ENCODE assay signal across 9 mouse cellular contexts in the genomic region with DNA sequence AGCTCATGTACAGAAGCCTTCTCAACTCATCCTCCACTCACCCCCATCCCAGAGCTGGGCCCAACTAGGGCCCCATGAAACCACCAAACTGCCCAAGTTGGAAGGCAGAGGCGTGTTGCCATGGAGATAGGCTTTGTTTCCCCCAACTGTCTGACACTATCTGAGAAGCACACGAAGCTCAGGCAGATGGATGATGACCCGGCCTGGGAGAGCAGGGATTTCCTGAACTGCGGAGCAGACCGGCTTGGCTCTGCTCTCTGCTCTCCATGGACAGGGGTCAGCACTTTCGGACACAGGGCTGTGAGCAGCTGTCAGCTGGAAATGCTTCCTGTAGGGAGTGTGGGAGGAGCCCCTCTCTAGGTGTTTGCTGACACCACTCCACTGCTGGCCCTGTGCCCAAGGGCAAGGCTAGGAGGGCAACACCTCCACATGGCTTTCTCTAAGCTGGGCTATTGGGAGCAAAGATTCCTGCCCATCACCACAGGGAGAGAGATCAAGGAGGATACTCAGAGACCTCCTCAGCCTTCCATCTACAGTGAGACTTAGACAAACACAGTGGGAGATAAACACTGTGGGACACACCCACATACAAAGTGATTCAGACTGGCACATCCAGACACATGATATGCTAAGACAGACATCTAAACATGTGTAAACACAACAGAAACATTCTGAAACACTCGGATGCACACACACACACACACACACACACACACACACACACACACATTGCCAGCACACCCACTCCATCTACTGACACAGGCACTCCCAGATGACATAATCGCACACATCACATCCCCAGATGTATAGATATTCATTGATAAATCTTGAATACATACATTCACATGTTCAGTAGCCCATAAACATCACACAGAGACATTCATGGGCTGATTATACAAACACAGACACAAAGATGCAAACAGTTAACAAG. TPM values are rescaled to one million over a fixed set of nuclear protein-coding genes. Genes with fewer than 3 reads are reported as not detected.
DNase-seq lines count a peak whose midpoint lies in the region; ATAC-seq lines count a peak whose summit lies in the region.
"Had no signal": no experiment of that assay in that cellular context is flagged by ENCODE, and none has a peak within 500 bp of the region (broad histone marks: within the 10 kb centered on the region; RNA-seq: fewer than 3 reads in every experiment).

No protein-coding gene starts in this region.

- 35% methylated on average over 8 of the region's 8 CpGs for WGBS in embryonic facial prominence, embryonic 15.5 days
- 20% methylated on average over 8 of the region's 8 CpGs for WGBS in kidney, embryonic 16.5 days

- DNase-seq in ovary, adult 18-20 months (ENCODE audit: low spot score) = peak; percentile 54
- DNase-seq in ovary, postnatal 10 days (ENCODE audit: low spot score) = no peak
- DNase-seq in lung, postnatal 36 days = peak; percentile 78
- DNase-seq in layer of hippocampus, postnatal 10 days (ENCODE audit: low spot score in 2 of 2) = no peak
- no peak for DNase-seq in layer of hippocampus, postnatal 36 days
- no peak for DNase-seq in cerebellum, postnatal 4 days (ENCODE audit: low spot score in 2 of 2)

- no peak overlapping the region for H3K9ac ChIP-seq in embryonic facial prominence, embryonic 15.5 days
- no peak overlapping the region for H3K9ac ChIP-seq in kidney, embryonic 16.5 days (replicated peaks; ENCODE audit: low read length)
- H3K9ac ChIP-seq: midbrain, embryonic 12.5 days had no signal

- no peak overlapping the region for H3K4me2 ChIP-seq in embryonic facial prominence, embryonic 15.5 days (replicated peaks)
- H3K4me2 ChIP-seq in kidney, embryonic 16.5 days (replicated peaks; ENCODE audit: low read depth, low read length) = no peak overlapping the region
- H3K4me2 ChIP-seq: midbrain, embryonic 12.5 days had no signal

- peaks cover 14% of the 10 kb centered on the region for H3K4me1 ChIP-seq in embryonic facial prominence, embryonic 15.5 days
- H3K4me1 ChIP-seq in kidney, embryonic 16.5 days (ENCODE audit: insufficient read depth, low read length) = peaks cover 27% of the 10 kb centered on the region

- no peak overlapping the region for H3K4me3 ChIP-seq in embryonic facial prominence, embryonic 15.5 days (replicated peaks)
- H3K4me3 ChIP-seq in kidney, embryonic 16.5 days (ENCODE audit: low read length) = no peak overlapping the region
- H3K4me3 ChIP-seq: midbrain, embryonic 12.5 days had no signal

- 0 out of 2 replicates have a peak, but pooled peaks have one; percentile 17 for ATAC-seq in embryonic facial prominence, embryonic 15.5 days (ENCODE audit: insufficient number of reproducible peaks, low FRiP score, low TSS enrichment, low read depth)
- peak; percentile 90 for ATAC-seq in kidney, embryonic 16.5 days (ENCODE audit: low FRiP score, low TSS enrichment)

- H3K27me3 ChIP-seq in embryonic facial prominence, embryonic 15.5 days = no peaks in the 10 kb centered on the region
- H3K27me3 ChIP-seq in kidney, embryonic 16.5 days (ENCODE audit: insufficient read depth, low read length) = no peaks in the 10 kb centered on the region

- no peaks in the 10 kb centered on the region for H3K36me3 ChIP-seq in embryonic facial prominence, embryonic 15.5 days
- H3K36me3 ChIP-seq in kidney, embryonic 16.5 days (ENCODE audit: insufficient read depth, low read length) = no peaks in the 10 kb centered on the region
- H3K36me3 ChIP-seq: midbrain, embryonic 12.5 days had no signal

- no peaks in the 10 kb centered on the region for H3K9me3 ChIP-seq in embryonic facial prominence, embryonic 15.5 days (replicated peaks)
- H3K9me3 ChIP-seq in kidney, embryonic 16.5 days (ENCODE audit: low read length) = no peaks in the 10 kb centered on the region
- H3K9me3 ChIP-seq: midbrain, embryonic 12.5 days had no signal

- H3K27ac ChIP-seq in embryonic facial prominence, embryonic 15.5 days (replicated peaks) = no peak overlapping the region
- H3K27ac ChIP-seq in kidney, embryonic 16.5 days (ENCODE audit: low read length) = peak overlapping the region; percentile 3; the same call in 1 of the 2 replicates
- H3K27ac ChIP-seq: midbrain, embryonic 12.5 days had no signal

RNA-seq across cellular contexts. Expression of a gene that starts 4.5 kb away (rescaled TPM):
- polyA plus RNA-seq in embryonic facial prominence, embryonic 15.5 days (2015; fragmentation: Nextera tagmentation; extraction: Ambion mirVana) = 8.9 and 10.0 TPM in 2 replicates
- 9.3 and 10.4 TPM in 2 replicates for polyA plus RNA-seq in kidney, embryonic 16.5 days (2015; fragmentation: Nextera tagmentation; extraction: Ambion mirVana)
- total RNA-seq in layer of hippocampus, postnatal 10 days (2021) = 10 to 100 TPM; 11.4 to 12.1 TPM
- total RNA-seq in layer of hippocampus, postnatal 36 days (2021) = 1 to 10 TPM; 5.8 TPM

RNA-seq across cellular contexts. Expression of a gene that starts 30.7 kb away (rescaled TPM):
- polyA plus RNA-seq in embryonic facial prominence, embryonic 15.5 days (2015; fragmentation: Nextera tagmentation; extraction: Ambion mirVana) = 4.9 and 6.9 TPM in 2 replicates
- 1.2 and 1.3 TPM in 2 replicates for polyA plus RNA-seq in kidney, embryonic 16.5 days (2015; fragmentation: Nextera tagmentation; extraction: Ambion mirVana)
- 1 to 10 TPM; 1.6 to 1.7 TPM for total RNA-seq in layer of hippocampus, postnatal 10 days (2021)
- total RNA-seq in layer of hippocampus, postnatal 36 days (2021) = 1 to 10 TPM in 1 of 2 experiments, under 1 TPM in 1; 0.56 to 1.1 TPM

Comparison
In these comparisons a context has a peak if more than half of its experiments do, and no peak if none do; other contexts are left out.
1. DNase-seq: peak in ovary, adult 18-20 months (single experiment) and lung, postnatal 36 days (single experiment); none in ovary, postnatal 10 days (single experiment), layer of hippocampus, postnatal 10 days (0 of 2), layer of hippocampus, postnatal 36 days (0 of 2) and cerebellum, postnatal 4 days (0 of 2).